Mouse (Mus musculus) stomach, embryonic 14.5 days (tissue): Measurements from ENCODE around the gene Camk2d. TPM values are rescaled to one million over a fixed set of nuclear protein-coding genes. Genes with fewer than 3 reads are reported as not detected.
A peak's percentile ranks its signal among the peaks of the same experiment; 100 is the strongest.

ENCODE experiments used
- ATAC-seq: fragments of 200-750 bp; cut with Nextera tagmentation; 2 replicates; pipeline ENCODE4 v1.8.0; 2017; ENCODE audit warnings: low read depth, moderate TSS enrichment; ENCODE audit not compliant: insufficient number of reproducible peaks, insufficient read depth, low FRiP score
- H3K27ac ChIP-seq: fragments of 300-500 bp; sonication (generic); 2 replicates; pipeline ENCODE4 v1.5.1; 2014; ENCODE audit warnings: mild to moderate bottlenecking, low read length, moderate library complexity, mixed read lengths
- H3K27me3 ChIP-seq: fragments of 300-500 bp; sonication (generic); 2 replicates; pipeline ENCODE4 v1.6.1; 2014; ENCODE audit warnings: low read length, control low read depth, mixed read lengths; ENCODE audit not compliant: control insufficient read depth, insufficient read depth
- H3K36me3 ChIP-seq: fragments of 300-500 bp; sonication (generic); 2 replicates; pipeline ENCODE4 v1.6.1; 2014; ENCODE audit warnings: mild to moderate bottlenecking, control low read depth, low read length, moderate library complexity, mixed read lengths; ENCODE audit not compliant: control insufficient read depth, insufficient read depth
- H3K4me1 ChIP-seq: fragments of 300-500 bp; sonication (generic); 2 replicates; pipeline ENCODE4 v1.6.1; 2014; ENCODE audit warnings: low read length, control low read depth, mixed read lengths; ENCODE audit not compliant: control insufficient read depth, insufficient read depth
- H3K4me2 ChIP-seq: fragments of 300-500 bp; sonication (generic); replicated peaks from 2 replicates; pipeline ENCODE4 v1.6.1; 2014; ENCODE audit warnings: low read depth, low read length, control low read depth
- H3K4me3 ChIP-seq: fragments of 300-500 bp; sonication (generic); 2 replicates; pipeline ENCODE4 v1.5.1; 2014; ENCODE audit warnings: low read depth, low read length, control low read depth
- H3K9ac ChIP-seq: fragments of 300-500 bp; sonication (generic); replicated peaks from 2 replicates; pipeline ENCODE4 v1.6.1; 2014; ENCODE audit warnings: low read depth, mild to moderate bottlenecking, control low read depth, low read length, moderate library complexity, mixed read lengths
- H3K9me3 ChIP-seq: fragments of 300-500 bp; sonication (generic); 2 replicates; pipeline ENCODE4 v1.6.1; 2016; ENCODE audit warnings: low read depth, low read length, control low read depth; ENCODE audit not compliant: control insufficient read depth
- WGBS: fragments of 180-500 bp; shearing (Covaris S2); extraction: QIAGEN DNeasy Blood & Tissue Kit; methylation state at CpG from one replicate; pipeline ENCODE4 v1.1.7; 2014; 5-methylcytosine and 5-hydroxymethylcytosine counted together
- polyA plus RNA-seq: library from polyadenylated mRNA; unstranded; fragments of >200 nt; fragmentation: Nextera tagmentation; extraction: Ambion mirVana; gene quantifications from 2 replicates; pipeline ENCODE4 v1.2.1, GENCODE M21; 2014

Camk2d gene
- polyA plus RNA-seq, 1 experiment from 2014 or later, result 49.0 TPM

- no peaks in the 10 kb centered on the region for H3K27me3 ChIP-seq
- no peak overlapping the region for H3K9ac ChIP-seq
- peak overlapping the region; percentile 95; the same call in 1 of the 2 replicates for H3K27ac ChIP-seq
- 0 out of 2 replicates have a peak, but pooled peaks cover 6% of the 10 kb centered on the region for H3K4me1 ChIP-seq
- no peak for ATAC-seq
- no peaks in the 10 kb centered on the region for H3K36me3 ChIP-seq
- H3K4me3 ChIP-seq, result no peak overlapping the region; the same call in 1 of the 2 replicates
- 44% methylated on average over 4 of the region's 4 CpGs for WGBS
- no peaks in the 10 kb centered on the region for H3K9me3 ChIP-seq
- H3K4me2 ChIP-seq, result peak overlapping the region; percentile 85
These were observed 646 bp upstream of the Camk2d start for GRCm38 (mm10) chr3:126595456-126595855.

- H3K4me2 ChIP-seq, result peak overlapping the region; percentile 85
- H3K4me3 ChIP-seq, result peak overlapping the region; percentile 83
- no peaks in the 10 kb centered on the region; the same call in 1 of the 2 replicates for H3K36me3 ChIP-seq
- peak overlapping the region; percentile 95 for H3K27ac ChIP-seq
- peak; percentile 92 for ATAC-seq
- H3K9me3 ChIP-seq, result no peaks in the 10 kb centered on the region
- H3K9ac ChIP-seq, result peak overlapping the region; percentile 92
- H3K4me1 ChIP-seq, result 0 out of 2 replicates have a peak, but pooled peaks cover 6% of the 10 kb centered on the region
- under 1% methylated on average over 49 of the region's 69 CpGs for WGBS
- H3K27me3 ChIP-seq, result no peaks in the 10 kb centered on the region
These were observed 524 bp downstream of the Camk2d start for GRCm38 (mm10) chr3:126596491-126597160.

GRCm38 (mm10) chr3:126597161-126597595, 1.1 kb downstream of the Camk2d start:
- peak overlapping the region; percentile 92 for H3K9ac ChIP-seq
- 0 out of 2 replicates have a peak, but pooled peaks cover 6% of the 10 kb centered on the region for H3K4me1 ChIP-seq
- H3K36me3 ChIP-seq, result no peaks in the 10 kb centered on the region; the same call in 1 of the 2 replicates
- H3K4me2 ChIP-seq, result peak overlapping the region; percentile 85
- no peaks in the 10 kb centered on the region for H3K9me3 ChIP-seq
- H3K4me3 ChIP-seq, result peak overlapping the region; percentile 83
- peak overlapping the region; percentile 95 for H3K27ac ChIP-seq
- ATAC-seq, result peak; percentile 67
- WGBS, result under 1% methylated on average over 45 of the region's 51 CpGs
- H3K27me3 ChIP-seq, result no peaks in the 10 kb centered on the region

- Histone ChIP-seq H3K4me2 (peak overlapping the region; percentile 85), H3K9ac (peak overlapping the region; percentile 92), H3K27me3 (no peaks in the 10 kb centered on the region), H3K4me1 (0 out of 2 replicates have a peak, but pooled peaks cover 6% of the 10 kb centered on the region), H3K4me3 (peak overlapping the region; percentile 83), H3K9me3 (no peaks in the 10 kb centered on the region), H3K36me3 (no peaks in the 10 kb centered on the region; the same call in 1 of the 2 replicates), H3K27ac (peak overlapping the region; percentile 95)
- under 1% methylated on average over 29 of the region's 29 CpGs for WGBS
- no peak; the same call in 1 of the 2 replicates for ATAC-seq
These were observed 1.7 kb downstream of the Camk2d start for GRCm38 (mm10) chr3:126597596-126598328.

GRCm38 (mm10) chr3:126598329-126598676, 2.2 kb downstream of the Camk2d start:
- ATAC-seq, result no peak
- Histone ChIP-seq H3K4me2 (peak overlapping the region; percentile 85), H3K9ac (peak overlapping the region; percentile 92), H3K27me3 (no peaks in the 10 kb centered on the region), H3K4me3 (peak overlapping the region; percentile 83), H3K9me3 (no peaks in the 10 kb centered on the region), H3K27ac (no peak overlapping the region), H3K36me3 (no peaks in the 10 kb centered on the region; the same call in 1 of the 2 replicates), H3K4me1 (0 out of 2 replicates have a peak, but pooled peaks cover 6% of the 10 kb centered on the region)
- WGBS, result 4% methylated on average over 5 of the region's 5 CpGs

GRCm38 (mm10) chr3:126598881-126599280, 2.8 kb downstream of the Camk2d start:
- Histone ChIP-seq H3K9ac (no peak overlapping the region), H3K4me2 (peak overlapping the region; percentile 85), H3K36me3 (no peaks in the 10 kb centered on the region; the same call in 1 of the 2 replicates), H3K27me3 (no peaks in the 10 kb centered on the region), H3K27ac (no peak overlapping the region), H3K4me3 (peak overlapping the region; percentile 83), H3K4me1 (0 out of 2 replicates have a peak, but pooled peaks cover 6% of the 10 kb centered on the region), H3K9me3 (no peaks in the 10 kb centered on the region)
- WGBS, result 61% methylated on average over 3 of the region's 3 CpGs
- no peak for ATAC-seq

GRCm38 (mm10) chr3:126599335-126599734, 3.2 kb downstream of the Camk2d start:
- Histone ChIP-seq H3K4me1 (0 out of 2 replicates have a peak, but pooled peaks cover 6% of the 10 kb centered on the region), H3K9me3 (no peaks in the 10 kb centered on the region), H3K4me3 (no peak overlapping the region), H3K9ac (no peak overlapping the region), H3K27ac (no peak overlapping the region), H3K36me3 (no peaks in the 10 kb centered on the region; the same call in 1 of the 2 replicates), H3K27me3 (no peaks in the 10 kb centered on the region), H3K4me2 (no peak overlapping the region)
- WGBS, result 81% methylated on average over 2 of the region's 2 CpGs
- no peak for ATAC-seq

- Histone ChIP-seq H3K9ac (no peak overlapping the region), H3K4me2 (no peak overlapping the region), H3K27ac (no peak overlapping the region), H3K36me3 (no peaks in the 10 kb centered on the region; the same call in 1 of the 2 replicates), H3K9me3 (no peaks in the 10 kb centered on the region), H3K4me1 (0 out of 2 replicates have a peak, but pooled peaks cover 6% of the 10 kb centered on the region), H3K27me3 (no peaks in the 10 kb centered on the region), H3K4me3 (no peak overlapping the region)
- ATAC-seq, result no peak
- WGBS, result 51% methylated on average over 10 of the region's 10 CpGs
These were observed 3.8 kb downstream of the Camk2d start for GRCm38 (mm10) chr3:126599936-126600335.
